In the genomic region with DNA sequence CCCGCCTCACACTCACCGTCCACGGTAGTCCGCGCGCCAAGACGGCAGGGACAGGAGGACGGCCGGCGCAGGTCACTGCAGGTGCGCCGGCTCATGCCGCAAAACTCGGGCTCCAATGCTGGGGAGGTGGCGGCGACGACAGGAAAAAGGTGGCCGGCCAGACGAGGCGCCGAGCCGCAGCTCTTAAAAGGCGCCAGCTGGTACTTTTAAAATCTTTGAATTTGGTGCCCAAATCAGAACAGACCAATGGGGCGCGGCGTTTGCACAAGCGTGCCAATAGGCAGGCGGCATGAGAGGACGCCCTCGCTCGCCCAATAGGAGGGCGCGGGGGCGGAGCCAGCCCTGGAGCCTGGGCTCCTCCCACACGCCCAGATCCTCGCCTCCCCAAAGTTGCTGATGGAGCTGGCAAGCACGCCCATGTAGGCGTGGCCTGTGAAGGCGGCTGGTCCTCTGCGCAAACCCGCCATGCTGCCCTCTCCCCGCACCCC, we compare ENCODE assay signal across 8 mouse cellular contexts. TPM values are rescaled to one million over a fixed set of nuclear protein-coding genes. Genes with fewer than 3 reads are reported as not detected.
A peak's percentile ranks its signal among the peaks of the same experiment; 100 is the strongest.
DNase-seq lines count a peak whose midpoint lies in the region; ATAC-seq and TF ChIP-seq lines count a peak whose summit lies in the region.

Gene Fbxo5, minus strand, starts transcription at position 358 of the 488 bp plus-strand sequence.

- DNase-seq in MEL (ENCODE audit: low read depth, low spot score), result peak; percentile 98
- peak; percentile 100 for DNase-seq in cerebellum, adult 11-12 months
- DNase-seq in forebrain, embryonic 14.5 days (ENCODE audit: low spot score), result peak; percentile 99
- DNase-seq in heart, postnatal 25 days (ENCODE audit: low spot score), result peak; percentile 97
- peak; percentile 97 to 99 for DNase-seq in layer of hippocampus, adult 2 months (ENCODE audit: low spot score in 2 of 2)
- peak; percentile 99 for DNase-seq in thymus, postnatal 0 days (ENCODE audit: low spot score)

- H3K79me2 ChIP-seq in MEL (ENCODE audit: control insufficient read depth, insufficient read depth, low read length, poor library complexity), result peaks cover 39% of the 10 kb centered on the region

- WGBS in forebrain, embryonic 14.5 days, result under 1% methylated on average over 42 of the region's 42 CpGs
- under 1% methylated on average over 42 of the region's 42 CpGs for WGBS in lung, embryonic 15.5 days
- under 1% methylated on average over 42 of the region's 42 CpGs for WGBS in olfactory bulb, adult 2 months

- H3K9ac ChIP-seq in MEL (ENCODE audit: control insufficient read depth, low read depth, low read length, poor library complexity, severe bottlenecking), result peak within 1 kb of the TSS; percentile 96
- H3K9ac ChIP-seq in forebrain, embryonic 14.5 days (ENCODE audit: low read length), result peak within 1 kb of the TSS; percentile 72
- H3K9ac ChIP-seq in lung, embryonic 15.5 days, result peak within 1 kb of the TSS; percentile 67

- H3K27me3 ChIP-seq in MEL (ENCODE audit: control insufficient read depth in 1 of 2, insufficient read depth in 2 of 2, low read length in 2 of 2), result no peaks in the 10 kb centered on the region
- H3K27me3 ChIP-seq in forebrain, embryonic 14.5 days (replicated peaks; ENCODE audit: control insufficient read depth, insufficient read depth, low read length), result no peaks in the 10 kb centered on the region
- no peaks in the 10 kb centered on the region for H3K27me3 ChIP-seq in lung, embryonic 15.5 days

- no peaks in the 10 kb centered on the region for H3K9me3 ChIP-seq in MEL (replicated peaks; ENCODE audit: insufficient read depth, low read length)
- H3K9me3 ChIP-seq in forebrain, embryonic 14.5 days (replicated peaks; ENCODE audit: control insufficient read depth, low read length), result no peaks in the 10 kb centered on the region
- no peaks in the 10 kb centered on the region for H3K9me3 ChIP-seq in lung, embryonic 15.5 days

- peak within 1 kb of the TSS; percentile 93 for H3K4me2 ChIP-seq in forebrain, embryonic 14.5 days (ENCODE audit: low read length)
- H3K4me2 ChIP-seq in lung, embryonic 15.5 days, result peak within 1 kb of the TSS; percentile 80

- H3K27ac ChIP-seq in MEL (ENCODE audit: control insufficient read depth, low read depth, low read length), result peak within 1 kb of the TSS; percentile 93
- H3K27ac ChIP-seq in forebrain, embryonic 14.5 days (ENCODE audit: low read depth, low read length), result peak within 1 kb of the TSS; percentile 88
- H3K27ac ChIP-seq in layer of hippocampus, adult 2 months, result peak within 1 kb of the TSS; percentile 82
- peak within 1 kb of the TSS; percentile 94 for H3K27ac ChIP-seq in lung, embryonic 15.5 days
- H3K27ac ChIP-seq in olfactory bulb, adult 2 months (ENCODE audit: insufficient read depth, low read depth, low read length), result peak within 1 kb of the TSS; percentile 88

- TF ChIP-seq RAD21 in MEL (IDR thresholded peaks at IDR 0.05; ENCODE audit: low read depth, low read length), result no peak

- peaks cover 0 to 17% of the 10 kb centered on the region in 2 experiments; a peak in 2 of 4 replicates for H3K4me1 ChIP-seq in MEL (ENCODE audit: control insufficient read depth in 1 of 2, insufficient read depth in 2 of 2, low read length in 2 of 2)
- peaks cover 11% of the 10 kb centered on the region; the same call in 1 of the 2 replicates for H3K4me1 ChIP-seq in forebrain, embryonic 14.5 days (ENCODE audit: control insufficient read depth, insufficient read depth, low read length)
- H3K4me1 ChIP-seq in lung, embryonic 15.5 days, result peaks cover 26% of the 10 kb centered on the region
- peaks cover 11% of the 10 kb centered on the region for H3K4me1 ChIP-seq in olfactory bulb, adult 2 months (ENCODE audit: control insufficient read depth, insufficient read depth, low read length)

- peak within 1 kb of the TSS; percentile 60 to 89 for H3K4me3 ChIP-seq in MEL (ENCODE audit: control insufficient read depth in 1 of 2, insufficient read depth in 1 of 2, low read depth in 2 of 2, low read length in 2 of 2)
- peak within 1 kb of the TSS; percentile 67 for H3K4me3 ChIP-seq in forebrain, embryonic 14.5 days (ENCODE audit: low read depth, low read length)
- H3K4me3 ChIP-seq in layer of hippocampus, adult 2 months, result peak within 1 kb of the TSS; percentile 87
- H3K4me3 ChIP-seq in lung, embryonic 15.5 days, result peak within 1 kb of the TSS; percentile 82
- peak within 1 kb of the TSS; percentile 99 for H3K4me3 ChIP-seq in olfactory bulb, adult 2 months (ENCODE audit: insufficient read depth, low read depth, low read length)

- TF ChIP-seq CTCF in MEL (IDR thresholded peaks at IDR 0.05 in 2 of 3, conservative IDR thresholded peaks at IDR 0.05 in 1 of 3; ENCODE audit: control insufficient read depth in 1 of 3, insufficient read depth in 1 of 3, low read depth in 2 of 3, low read length in 3 of 3, poor library complexity in 1 of 3, severe bottlenecking in 1 of 3), result no peak
- TF ChIP-seq CTCF in layer of hippocampus, adult 2 months (conservative IDR thresholded peaks at IDR 0.05), result 0 out of 2 replicates have a peak, but pooled peaks have one; percentile 24
- no peak for TF ChIP-seq CTCF in olfactory bulb, adult 2 months (IDR thresholded peaks at IDR 0.05; ENCODE audit: insufficient read depth, low read depth, low read length)

- no peak for TF ChIP-seq EP300 in MEL (IDR thresholded peaks at IDR 0.05; ENCODE audit: low read depth in 1 of 2, low read length in 2 of 2)

- peak; percentile 78 to 79 for TF ChIP-seq POLR2A in MEL (IDR thresholded peaks at IDR 0.05; ENCODE audit: control insufficient read depth in 1 of 2, insufficient read depth in 1 of 2, low read depth in 1 of 2, low read length in 2 of 2, poor library complexity in 1 of 2)
- TF ChIP-seq POLR2A in olfactory bulb, adult 2 months (IDR thresholded peaks at IDR 0.05; ENCODE audit: insufficient read depth, low read depth, low read length), result no peak

- intact Hi-C loops in heart, postnatal 25 days (cut with DNase I), result no loop called here

- ATAC-seq in forebrain, embryonic 14.5 days, result peak; percentile 96
- peak; percentile 94 for ATAC-seq in lung, embryonic 15.5 days (ENCODE audit: borderline replicate concordance, extremely low read depth, low FRiP score, low TSS enrichment)

- peaks cover 13 to 40% of the 10 kb centered on the region in 2 experiments for H3K36me3 ChIP-seq in MEL (ENCODE audit: control insufficient read depth in 1 of 2, insufficient read depth in 2 of 2, low read length in 2 of 2)
- peaks cover 20% of the 10 kb centered on the region for H3K36me3 ChIP-seq in forebrain, embryonic 14.5 days (ENCODE audit: control insufficient read depth, insufficient read depth, low read length)
- peaks cover 20% of the 10 kb centered on the region for H3K36me3 ChIP-seq in lung, embryonic 15.5 days

TF ChIP-seq in MEL, 35 proteins besides CTCF, POLR2A, EP300 and RAD21:
- TF ChIP-seq ZC3H11A (IDR thresholded peaks at IDR 0.05; ENCODE audit: low read depth, low read length) (no peak), CHD1 (IDR thresholded peaks at IDR 0.05; ENCODE audit: low read depth, low read length) (no peak), MAFK (IDR thresholded peaks at IDR 0.05; ENCODE audit: borderline replicate concordance, low read depth, low read length) (no peak), MYC (IDR thresholded peaks at IDR 0.05; ENCODE audit: low read depth, low read length) (peak; percentile 36; the same call in 1 of the 2 replicates), E2F4 (IDR thresholded peaks at IDR 0.05; ENCODE audit: borderline replicate concordance, low read depth, low read length) (peak; percentile 73), ETS1 (IDR thresholded peaks at IDR 0.05; ENCODE audit: low read depth, low read length) (0 out of 2 replicates have a peak, but pooled peaks have one; percentile 29), NELFE (IDR thresholded peaks at IDR 0.05; ENCODE audit: low read depth, low read length) (peak; percentile 62), SIN3A (IDR thresholded peaks at IDR 0.05; ENCODE audit: low read length) (peak; percentile 90), USF2 (IDR thresholded peaks at IDR 0.05; ENCODE audit: borderline replicate concordance in 1 of 2, insufficient read depth in 1 of 2, low read depth in 1 of 2, low read length in 2 of 2) (no peak), ZMIZ1 (IDR thresholded peaks at IDR 0.05; ENCODE audit: low read depth, low read length) (peak; percentile 62), ZKSCAN1 (IDR thresholded peaks at IDR 0.05; ENCODE audit: low read depth, low read length) (no peak), MYB (IDR thresholded peaks at IDR 0.05; ENCODE audit: low read depth, low read length) (no peak), TBP (IDR thresholded peaks at IDR 0.05; ENCODE audit: low read depth, low read length) (peak; percentile 88)

RNA-seq across cellular contexts. Expression of gene Fbxo5, which starts in this region (rescaled TPM):
- total RNA-seq in MEL (2012; rRNA removed), result 41.0 and 48.7 TPM in 2 replicates
- 1,000 to 10,000 TPM in 1 of 2 experiments, 10 to 100 TPM in 1; 36.1 to 1,320 TPM for polyA plus RNA-seq in MEL (2012; ENCODE audit: insufficient read depth in 1 of 2, insufficient read length in 2 of 2, low read depth in 1 of 2, low replicate concordance in 2 of 2, missing spikeins in 1 of 2)
- 32.4 and 43.7 TPM in 2 replicates for polyA plus RNA-seq in forebrain, embryonic 14.5 days (2014; fragmentation: Nextera tagmentation; extraction: Ambion mirVana)
- 1 to 10 TPM in 1 of 2 experiments, under 1 TPM in 1; 0.55 to 1.9 TPM for total RNA-seq in heart, postnatal 25 days (2021)
- total RNA-seq in layer of hippocampus, adult 2 months (2021), result 1 to 10 TPM in 1 of 2 experiments, under 1 TPM in 1; 0.83 to 1.1 TPM
- 84.3 and 92.5 TPM in 2 replicates for polyA plus RNA-seq in lung, embryonic 15.5 days (2015; fragmentation: Nextera tagmentation; extraction: Ambion mirVana)
- not detected in 2 replicates for polyA plus RNA-seq in olfactory bulb, adult 2 months (2012; ENCODE audit: insufficient read depth, insufficient read length, low replicate concordance, missing spikeins)
- polyA plus RNA-seq in thymus, postnatal 0 days (2015; fragmentation: Nextera tagmentation; extraction: Ambion mirVana), result 112 and 116 TPM in 2 replicates

Comparison
In these comparisons a context has a peak if more than half of its experiments do, and no peak if none do; other contexts are left out.
1. Peak in every context shown above with its lines: DNase-seq, ATAC-seq, H3K4me3 ChIP-seq and H3K27ac ChIP-seq.
2. RNA of gene Fbxo5 (total RNA-seq): 41.0 to 48.7 TPM in MEL; 0.55 to 1.9 TPM in heart, postnatal 25 days and 0.83 to 1.1 TPM in layer of hippocampus, adult 2 months; every median in the first group is over 10 times any median in the second.